Mouse (Mus musculus): Measurements from ENCODE around the gene Pus1.

DNA sequence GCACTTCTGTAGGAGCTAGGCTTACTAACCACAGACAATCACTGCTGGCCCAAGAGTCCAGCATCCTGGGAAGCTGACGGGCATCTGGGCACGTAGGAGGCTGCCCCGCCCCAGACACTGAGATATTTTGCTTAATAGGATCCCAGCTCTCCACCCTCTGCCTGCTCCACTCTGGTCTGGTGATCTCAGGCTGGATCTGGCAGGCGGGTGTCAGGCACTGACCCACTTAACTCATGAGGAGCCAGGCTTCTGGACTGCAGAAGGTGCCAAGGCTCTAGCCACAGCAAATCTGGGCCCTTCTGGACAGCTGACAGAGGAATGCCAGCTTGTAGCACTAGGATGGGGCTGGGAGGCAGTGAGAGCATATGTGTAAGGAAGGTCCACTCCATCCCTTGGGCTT is 21.7 kb upstream of the Pus1 start:
- no peak for TF ChIP-seq CTCF (IDR thresholded peaks at IDR 0.05; ENCODE audit: low read depth)
- TF ChIP-seq EP300 (IDR thresholded peaks at IDR 0.05; ENCODE audit: low read depth) = no peak

Data from liver, embryonic 14.5 days (tissue).